Mouse (Mus musculus): ENCODE measurements around the gene Sestd1.

DNA sequence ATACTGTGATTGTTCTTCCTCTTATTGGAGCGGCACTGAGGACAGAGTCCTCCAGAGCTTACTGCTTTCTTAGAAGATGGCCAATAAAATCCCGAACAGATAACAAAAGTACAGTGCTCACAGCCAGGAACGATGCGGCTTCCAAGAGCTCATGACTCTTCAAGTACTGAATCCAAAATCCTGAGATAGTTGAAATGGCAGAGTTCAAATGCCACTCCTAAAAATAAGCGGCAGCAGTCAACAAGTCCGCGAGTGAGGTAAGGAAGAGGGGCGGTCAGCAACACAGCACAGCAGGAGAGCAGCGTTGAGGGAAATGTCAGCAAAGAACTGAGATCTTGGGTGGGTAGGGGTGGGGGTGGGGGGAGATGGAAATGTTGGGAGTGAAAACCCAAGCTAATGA, 32.2 kb upstream of the Sestd1 start:
- TF ChIP-seq GATA1 (IDR thresholded peaks at IDR 0.05; ENCODE audit: low read length): no peak
- no peak for TF ChIP-seq TAL1 (IDR thresholded peaks at IDR 0.05; ENCODE audit: low read length)
